Mouse (Mus musculus) midbrain, embryonic 11.5 days (tissue): ENCODE data around the gene Ubr2. TPM values are rescaled to one million over a fixed set of nuclear protein-coding genes. Genes with fewer than 3 reads are reported as not detected.

Source experiments
- ATAC-seq: fragments of 200-750 bp; cut with Nextera tagmentation; 2 replicates; pipeline ENCODE4 v1.8.0; 2017; ENCODE audit warnings: moderate TSS enrichment, moderate library complexity; ENCODE audit not compliant: low FRiP score
- DNase-seq: peaks from one replicate; pipeline ENCODE4 v3.0.0; 2015; ENCODE audit warnings: low spot score; ENCODE audit errors: missing footprints
- H3K27ac ChIP-seq: fragments of 300-500 bp; sonication (generic); 2 replicates; pipeline ENCODE4 v1.5.1; 2014; ENCODE audit warnings: low read depth, low read length
- H3K27me3 ChIP-seq: fragments of 300-500 bp; sonication (generic); 2 replicates; pipeline ENCODE4 v1.6.1; 2014; ENCODE audit warnings: mild to moderate bottlenecking, low read length, moderate library complexity, mixed read lengths; ENCODE audit not compliant: control insufficient read depth, insufficient read depth
- H3K36me3 ChIP-seq: fragments of 300-500 bp; sonication (generic); 2 replicates; pipeline ENCODE4 v1.6.1; 2014; ENCODE audit warnings: mild to moderate bottlenecking, low read length, moderate library complexity, mixed read lengths; ENCODE audit not compliant: control insufficient read depth, insufficient read depth
- H3K4me1 ChIP-seq: fragments of 300-500 bp; sonication (generic); 2 replicates; pipeline ENCODE4 v1.6.1; 2014; ENCODE audit warnings: low read length; ENCODE audit not compliant: control insufficient read depth, insufficient read depth
- H3K4me2 ChIP-seq: fragments of 300-500 bp; sonication (generic); 2 replicates; pipeline ENCODE4 v1.6.1; 2014; ENCODE audit warnings: mild to moderate bottlenecking, moderate library complexity
- H3K4me3 ChIP-seq: fragments of 300-500 bp; sonication (generic); 2 replicates; pipeline ENCODE4 v1.5.1; 2014; ENCODE audit warnings: low read depth, low read length
- H3K9ac ChIP-seq: fragments of 300-500 bp; sonication (generic); 2 replicates; pipeline ENCODE4 v1.6.1; 2014; ENCODE audit warnings: low read length
- H3K9me3 ChIP-seq: fragments of 300-500 bp; sonication (generic); 2 replicates; pipeline ENCODE4 v1.6.1; 2016; ENCODE audit warnings: low read length; ENCODE audit not compliant: control insufficient read depth
- WGBS: fragments of 180-500 bp; shearing (Covaris S2); extraction: QIAGEN DNeasy Blood & Tissue Kit; methylation state at CpG from one replicate; pipeline ENCODE4 v1.1.7; 2014; 5-methylcytosine and 5-hydroxymethylcytosine counted together
- polyA plus RNA-seq: library from polyadenylated mRNA; unstranded; fragments of >200 nt; fragmentation: Nextera tagmentation; extraction: Ambion mirVana; gene quantifications from 2 replicates; pipeline ENCODE4 v1.2.1, GENCODE M21; 2014

Ubr2 gene
- polyA plus RNA-seq, 1 experiment from 2014 or later = 18.7 TPM

DNA sequence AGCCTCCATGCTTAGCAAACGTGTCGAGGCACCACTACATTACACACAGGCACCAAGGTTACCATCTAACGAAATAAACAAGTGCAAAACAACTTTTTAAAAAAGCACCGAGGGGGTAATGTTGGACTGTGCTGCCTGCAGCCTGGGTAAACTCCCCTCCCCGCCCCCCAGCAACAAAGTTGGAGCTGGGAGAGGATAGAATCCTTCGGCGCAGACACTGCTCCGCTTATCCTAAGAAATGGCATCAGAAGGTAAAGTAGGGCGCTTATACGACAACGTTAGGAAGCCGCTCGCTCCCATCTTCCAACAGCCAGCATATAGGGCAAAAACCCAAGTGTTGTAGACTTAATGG is 834 bp downstream of the Ubr2 start:
- Histone ChIP-seq H3K9me3 (no peaks in the 10 kb centered on the region), H3K4me2 (peak overlapping the region; percentile 81), H3K4me1 (peaks cover 10% of the 10 kb centered on the region), H3K4me3 (peak overlapping the region; percentile 89), H3K27me3 (no peaks in the 10 kb centered on the region), H3K27ac (peak overlapping the region; percentile 76), H3K36me3 (0 out of 2 replicates have a peak, but pooled peaks cover 4% of the 10 kb centered on the region), H3K9ac (peak overlapping the region; percentile 94)
- DNase-seq = no peak
- 3% methylated on average over 13 of the region's 13 CpGs for WGBS
- 0 out of 2 replicates have a peak, but pooled peaks have one; percentile 0 for ATAC-seq

DNA sequence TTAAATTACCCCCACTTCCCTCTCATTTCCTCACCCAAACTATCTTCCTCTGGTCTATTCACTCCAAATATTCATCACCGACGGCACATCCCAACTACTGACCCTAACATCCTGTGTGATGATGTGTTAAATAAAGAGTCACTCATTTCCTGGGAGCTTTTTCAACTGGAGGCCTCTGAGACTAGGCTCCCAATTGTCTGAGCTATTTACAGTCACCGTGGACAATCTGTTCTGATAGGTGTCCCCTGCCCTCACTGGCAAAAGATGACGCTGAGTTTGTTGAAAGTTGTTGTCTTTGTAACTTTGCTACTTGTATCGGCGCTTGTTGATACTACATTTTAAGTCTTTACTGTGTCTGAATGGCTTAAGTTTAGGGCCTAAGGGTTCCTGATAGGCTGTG is 1.3 kb downstream of the Ubr2 start:
- Histone ChIP-seq H3K4me2 (peak overlapping the region; percentile 81), H3K4me3 (peak overlapping the region; percentile 89), H3K9me3 (no peaks in the 10 kb centered on the region), H3K9ac (peak overlapping the region; percentile 94), H3K4me1 (peaks cover 10% of the 10 kb centered on the region), H3K27ac (no peak overlapping the region), H3K36me3 (0 out of 2 replicates have a peak, but pooled peaks cover 4% of the 10 kb centered on the region), H3K27me3 (no peaks in the 10 kb centered on the region)
- peak; percentile 80 for DNase-seq
- WGBS = 28% methylated on average over 6 of the region's 6 CpGs
- ATAC-seq = no peak

DNA sequence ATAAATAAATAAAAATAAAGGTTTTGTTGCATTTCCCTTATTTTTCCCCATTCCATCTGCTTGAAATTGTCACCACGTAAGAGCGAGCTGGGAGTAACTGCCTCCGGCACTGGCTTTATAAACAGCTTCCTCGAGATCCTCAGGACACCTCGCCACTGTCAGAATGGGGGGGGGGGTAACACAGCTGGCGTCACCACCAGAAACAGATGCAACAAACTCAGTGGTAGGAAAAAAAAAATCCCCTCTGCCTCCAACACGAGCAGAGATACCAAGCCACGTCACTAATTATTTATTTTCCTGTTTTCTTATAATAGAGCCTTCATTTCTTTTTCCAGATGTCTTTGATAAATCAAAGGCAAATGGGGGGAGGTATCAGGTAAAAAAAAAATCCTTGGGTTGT is 1.9 kb downstream of the Ubr2 start:
- H3K4me1 ChIP-seq = peaks cover 10% of the 10 kb centered on the region
- DNase-seq = no peak
- H3K27me3 ChIP-seq = no peaks in the 10 kb centered on the region
- peak overlapping the region; percentile 81 for H3K4me2 ChIP-seq
- H3K4me3 ChIP-seq = no peak overlapping the region
- no peak for ATAC-seq
- H3K9me3 ChIP-seq = no peaks in the 10 kb centered on the region
- 0 out of 2 replicates have a peak, but pooled peaks cover 4% of the 10 kb centered on the region for H3K36me3 ChIP-seq
- 74% methylated on average over 8 of the region's 8 CpGs for WGBS
- H3K27ac ChIP-seq = no peak overlapping the region
- no peak overlapping the region; the same call in 1 of the 2 replicates for H3K9ac ChIP-seq

DNA sequence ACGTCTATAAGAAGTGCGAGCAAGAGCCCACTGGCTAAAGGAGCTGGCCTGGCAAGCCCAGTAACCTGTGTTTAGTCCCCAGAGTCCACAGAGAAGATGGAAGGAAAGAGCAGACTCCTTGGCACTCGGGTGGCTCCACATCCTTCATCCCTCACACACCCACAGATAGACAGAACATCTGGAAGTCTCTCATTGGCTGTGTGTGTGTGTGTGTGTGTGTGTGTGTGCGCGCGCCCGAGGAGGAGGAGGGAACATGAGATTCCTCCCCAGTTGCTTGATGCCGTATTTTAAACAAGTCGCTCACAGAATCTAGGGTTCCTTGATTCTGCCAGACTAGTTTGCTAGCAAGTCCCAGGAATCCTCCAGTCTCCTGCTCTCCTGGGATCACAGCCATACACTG is 3.6 kb downstream of the Ubr2 start:
- Histone ChIP-seq H3K27ac (no peak overlapping the region), H3K4me2 (no peak overlapping the region)

DNA sequence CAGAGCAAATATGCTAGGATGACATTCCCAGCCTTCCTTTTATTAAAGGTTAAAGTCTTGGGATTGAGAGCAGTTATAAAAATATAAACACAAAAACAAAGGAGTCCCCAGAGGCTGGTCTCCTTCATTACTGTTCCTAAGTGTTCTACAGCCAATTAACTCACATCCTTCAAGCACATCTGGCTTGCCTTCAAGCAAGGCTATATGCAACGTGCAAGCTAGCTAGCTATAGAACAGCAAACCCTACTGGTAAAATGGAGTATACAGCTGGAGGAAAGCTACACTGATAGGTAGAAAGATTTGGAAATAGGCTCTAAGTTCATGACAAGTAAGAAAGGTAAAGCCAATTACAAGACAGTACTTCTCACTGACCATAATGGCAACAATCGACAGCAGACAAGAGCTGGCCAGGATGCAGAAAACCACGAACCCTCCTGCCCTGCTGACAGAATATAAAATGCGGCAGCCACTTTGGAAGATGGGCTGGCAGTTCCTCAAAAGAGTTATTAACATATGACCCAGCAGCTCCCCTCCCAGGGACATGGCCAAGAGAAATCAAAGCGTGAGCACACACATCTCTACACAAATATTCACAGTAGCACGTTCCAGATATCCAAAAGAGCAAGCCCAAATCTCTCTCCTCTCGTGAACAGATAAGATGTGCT is 4.5 kb downstream of the Ubr2 start:
- Histone ChIP-seq H3K36me3 (0 out of 2 replicates have a peak, but pooled peaks cover 4% of the 10 kb centered on the region), H3K27me3 (no peaks in the 10 kb centered on the region)

More for the DNA sequence above, 3.6 kb downstream of the Ubr2 start:
- DNase-seq = no peak
- Histone ChIP-seq H3K27me3 (no peaks in the 10 kb centered on the region), H3K9me3 (no peaks in the 10 kb centered on the region), H3K4me1 (peaks cover 10% of the 10 kb centered on the region), H3K4me3 (no peak overlapping the region), H3K36me3 (0 out of 2 replicates have a peak, but pooled peaks cover 4% of the 10 kb centered on the region), H3K9ac (no peak overlapping the region)
- ATAC-seq = no peak
- WGBS = 87% methylated on average over 9 of the region's 9 CpGs

DNA sequence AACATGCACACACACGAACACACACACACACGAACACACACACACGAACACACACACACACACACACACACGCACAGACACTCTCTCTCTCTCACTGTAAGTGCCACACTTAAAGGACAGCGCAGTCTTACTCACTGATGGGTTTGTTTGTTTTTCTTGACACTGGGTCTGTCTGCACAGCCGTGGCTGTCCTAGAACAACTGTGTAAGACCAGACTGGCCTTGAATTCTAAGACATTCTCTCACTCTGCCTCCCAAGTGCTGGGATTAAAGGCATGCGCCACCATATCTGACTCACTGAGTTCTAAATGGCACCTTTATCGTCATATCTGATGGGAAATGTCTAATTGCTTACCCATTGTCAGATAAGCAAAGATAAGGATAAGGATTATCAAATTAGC is 7.1 kb downstream of the Ubr2 start:
- H3K9me3 ChIP-seq = no peaks in the 10 kb centered on the region
- ATAC-seq (no peak), DNase-seq (no peak)
- no peak overlapping the region for H3K9ac ChIP-seq
- H3K4me1 ChIP-seq = no peaks in the 10 kb centered on the region; the same call in 1 of the 2 replicates
- no peaks in the 10 kb centered on the region for H3K27me3 ChIP-seq
- 83% methylated on average over 8 of the region's 8 CpGs for WGBS
- H3K4me2 ChIP-seq = no peak overlapping the region
- H3K4me3 ChIP-seq = no peak overlapping the region
- H3K36me3 ChIP-seq = peaks cover 8% of the 10 kb centered on the region; the same call in 1 of the 2 replicates
- no peak overlapping the region for H3K27ac ChIP-seq

More for the DNA sequence above, 4.5 kb downstream of the Ubr2 start:
- ATAC-seq = no peak
- no peak overlapping the region for H3K27ac ChIP-seq
- no peak overlapping the region for H3K4me3 ChIP-seq
- H3K9ac ChIP-seq = no peak overlapping the region
- WGBS = 84% methylated on average over 7 of the region's 7 CpGs
- DNase-seq = no peak
- H3K4me2 ChIP-seq = no peak overlapping the region
- peaks cover 10% of the 10 kb centered on the region for H3K4me1 ChIP-seq
- H3K9me3 ChIP-seq = no peaks in the 10 kb centered on the region

DNA sequence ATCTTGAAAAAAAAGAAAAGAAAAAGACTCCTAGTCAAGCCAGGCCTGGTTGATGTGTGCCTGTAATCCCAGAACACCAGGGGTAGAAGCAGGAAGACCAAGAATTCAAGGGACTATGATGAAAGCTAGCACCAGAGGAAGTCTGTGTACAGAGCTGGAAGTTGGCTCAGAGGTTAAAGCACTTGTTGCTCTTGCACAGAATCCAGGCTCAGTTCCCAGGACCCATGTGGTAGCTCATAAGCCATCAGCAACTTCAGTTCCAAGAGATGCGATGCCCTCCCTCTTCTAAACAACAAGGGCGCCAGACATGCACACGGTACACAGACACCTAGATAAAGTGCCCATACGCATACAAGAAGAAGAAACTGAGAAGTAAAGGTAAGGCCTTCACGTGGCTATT is 8.0 kb downstream of the Ubr2 start:
- no peak for ATAC-seq
- peaks cover 8% of the 10 kb centered on the region; the same call in 1 of the 2 replicates for H3K36me3 ChIP-seq
- WGBS = 92% methylated on average over 5 of the region's 5 CpGs

DNA sequence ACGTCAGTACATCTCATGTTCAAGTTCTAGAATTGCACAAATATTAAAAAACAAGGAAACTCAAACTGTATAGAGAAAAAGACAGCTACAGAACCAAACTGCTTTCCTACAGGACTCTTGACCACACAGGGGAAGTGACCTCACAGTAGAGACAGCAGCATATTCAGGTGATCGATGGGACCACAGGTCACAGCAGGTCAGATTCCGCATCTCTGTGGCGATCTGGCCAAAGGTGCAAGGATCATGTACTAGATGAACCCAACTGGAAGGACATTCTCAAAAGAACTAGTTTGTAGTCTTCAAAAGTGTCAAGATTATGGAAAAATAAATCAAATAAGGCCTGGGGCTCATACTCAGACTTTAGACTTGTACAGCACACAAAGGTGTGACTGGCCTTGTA is 11.5 kb downstream of the Ubr2 start:
- DNase-seq (no peak), ATAC-seq (no peak)
- H3K9ac ChIP-seq = no peak overlapping the region
- peaks cover 4% of the 10 kb centered on the region; the same call in 1 of the 2 replicates for H3K36me3 ChIP-seq
- no peaks in the 10 kb centered on the region for H3K9me3 ChIP-seq
- H3K27ac ChIP-seq = no peak overlapping the region
- H3K4me1 ChIP-seq = no peaks in the 10 kb centered on the region
- H3K4me2 ChIP-seq = no peak overlapping the region
- no peak overlapping the region for H3K4me3 ChIP-seq
- WGBS = 94% methylated on average over 4 of the region's 4 CpGs
- H3K27me3 ChIP-seq = no peaks in the 10 kb centered on the region

More for the DNA sequence above, 8.0 kb downstream of the Ubr2 start:
- no peak for DNase-seq
- Histone ChIP-seq H3K27ac (no peak overlapping the region), H3K4me3 (no peak overlapping the region), H3K4me1 (no peaks in the 10 kb centered on the region), H3K9ac (no peak overlapping the region), H3K4me2 (no peak overlapping the region), H3K9me3 (no peaks in the 10 kb centered on the region), H3K27me3 (no peaks in the 10 kb centered on the region)

DNA sequence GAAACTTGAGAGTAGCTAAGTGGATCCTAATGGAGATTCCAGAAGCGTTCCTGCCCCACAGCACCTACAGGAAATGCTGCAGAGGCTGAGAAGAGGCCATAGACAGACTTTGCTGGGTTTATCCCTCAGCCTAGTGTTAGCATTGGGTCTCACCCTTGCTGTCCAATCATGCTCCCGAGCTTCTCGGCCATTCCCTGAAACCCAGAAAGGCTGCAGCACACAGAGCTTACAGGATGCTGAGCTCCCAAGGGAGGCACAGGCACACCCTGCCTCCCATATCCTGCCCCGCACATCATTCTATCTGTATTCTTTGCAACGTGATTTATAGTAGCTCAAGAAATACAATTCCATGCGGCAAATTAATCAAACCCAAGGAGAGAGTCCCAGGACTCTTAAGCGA is 13.9 kb downstream of the Ubr2 start:
- H3K27me3 ChIP-seq = no peaks in the 10 kb centered on the region
- DNase-seq = no peak
- no peak overlapping the region for H3K9ac ChIP-seq
- H3K36me3 ChIP-seq = peaks cover 4% of the 10 kb centered on the region; the same call in 1 of the 2 replicates
- no peak for ATAC-seq
- no peak overlapping the region for H3K27ac ChIP-seq
- no peaks in the 10 kb centered on the region for H3K9me3 ChIP-seq
- 90% methylated on average over 7 of the region's 7 CpGs for WGBS
- H3K4me2 ChIP-seq = no peak overlapping the region
- no peaks in the 10 kb centered on the region for H3K4me1 ChIP-seq
- no peak overlapping the region for H3K4me3 ChIP-seq
